Mouse (Mus musculus): Measurements from ENCODE around the gene Tex46. TPM values are rescaled to one million over a fixed set of nuclear protein-coding genes. Genes with fewer than 3 reads are reported as not detected.
A peak's percentile ranks its signal among the peaks of the same experiment; 100 is the strongest.

The Tex46 gene
- polyA plus RNA-seq, 1 experiment from 2014 or later: not detected

DNA sequence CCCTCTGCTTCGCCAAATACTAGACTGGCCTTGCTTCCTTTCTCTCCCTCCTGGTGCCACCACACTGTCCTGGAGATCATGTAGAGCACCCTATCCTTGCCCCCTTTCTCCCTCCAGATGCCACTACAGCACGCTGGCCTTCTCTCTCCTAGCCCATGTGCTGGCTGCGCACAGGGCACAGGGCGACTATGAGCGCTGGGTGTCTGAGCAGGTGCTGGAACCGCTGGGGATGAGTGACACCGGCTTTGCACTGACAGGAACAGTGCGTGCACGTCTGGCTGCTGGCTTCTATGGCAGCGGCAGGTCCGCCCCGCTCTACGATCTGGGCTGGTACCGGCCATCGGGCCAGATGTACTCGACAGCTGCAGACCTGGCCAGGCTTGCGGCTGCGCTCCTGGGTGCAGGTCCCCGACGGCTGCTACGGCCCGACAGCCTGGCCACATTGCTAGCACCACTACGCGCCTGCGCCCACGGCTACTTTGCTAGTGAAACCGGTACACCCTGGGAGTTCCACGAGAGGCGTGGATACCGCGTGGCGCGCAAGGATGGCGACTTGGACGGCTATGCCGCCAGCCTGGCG lies 26.8 kb downstream of the Tex46 start:
- no peaks in the 10 kb centered on the region for H3K9me3 ChIP-seq
- H3K4me3 ChIP-seq: peak overlapping the region; percentile 58
- no peak for DNase-seq (ENCODE audit: extremely low spot score, low spot score)
- H3K4me1 ChIP-seq: peaks cover 27% of the 10 kb centered on the region
- peaks cover 57% of the 10 kb centered on the region for H3K27me3 ChIP-seq (ENCODE audit: poor library complexity, severe bottlenecking)
- H3K36me3 ChIP-seq (replicated peaks): no peaks in the 10 kb centered on the region
- WGBS: 18% methylated on average over 37 of the region's 37 CpGs
- peak overlapping the region; percentile 82 for H3K27ac ChIP-seq

DNA sequence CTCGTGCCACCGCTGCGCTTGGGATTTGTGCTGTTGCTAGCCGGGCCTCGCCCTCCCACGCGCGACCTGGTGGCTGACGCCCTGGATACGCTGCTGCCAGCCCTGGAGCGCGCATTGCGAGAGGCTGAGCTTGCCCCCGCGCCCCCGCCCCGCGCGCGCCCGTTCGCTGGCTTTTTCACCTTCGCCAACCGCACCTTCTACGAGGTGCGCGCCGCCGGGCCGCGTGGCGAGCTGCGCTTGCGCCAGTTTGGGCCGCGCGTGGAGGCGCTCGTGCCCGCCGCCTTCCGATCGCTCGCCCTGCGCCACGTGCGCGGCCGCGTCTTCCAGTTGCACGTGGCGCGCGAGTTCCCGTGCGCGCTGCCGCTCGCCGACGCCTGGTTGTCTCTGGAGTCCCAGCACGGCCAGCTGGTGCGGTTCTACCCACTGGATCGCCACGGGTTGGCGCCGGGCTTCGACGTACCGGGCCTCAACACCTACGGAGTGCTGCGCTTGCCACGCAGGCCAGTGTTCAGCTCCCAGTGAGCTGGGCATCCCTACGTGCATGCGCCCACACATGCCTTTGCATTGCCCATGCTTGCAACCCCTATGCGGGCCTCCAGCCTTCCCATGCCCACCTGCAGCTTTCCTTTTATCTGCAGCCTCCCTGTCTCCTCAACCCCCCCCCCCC lies 27.5 kb downstream of the Tex46 start:
- 4% methylated on average over 76 of the region's 76 CpGs for WGBS

DNA sequence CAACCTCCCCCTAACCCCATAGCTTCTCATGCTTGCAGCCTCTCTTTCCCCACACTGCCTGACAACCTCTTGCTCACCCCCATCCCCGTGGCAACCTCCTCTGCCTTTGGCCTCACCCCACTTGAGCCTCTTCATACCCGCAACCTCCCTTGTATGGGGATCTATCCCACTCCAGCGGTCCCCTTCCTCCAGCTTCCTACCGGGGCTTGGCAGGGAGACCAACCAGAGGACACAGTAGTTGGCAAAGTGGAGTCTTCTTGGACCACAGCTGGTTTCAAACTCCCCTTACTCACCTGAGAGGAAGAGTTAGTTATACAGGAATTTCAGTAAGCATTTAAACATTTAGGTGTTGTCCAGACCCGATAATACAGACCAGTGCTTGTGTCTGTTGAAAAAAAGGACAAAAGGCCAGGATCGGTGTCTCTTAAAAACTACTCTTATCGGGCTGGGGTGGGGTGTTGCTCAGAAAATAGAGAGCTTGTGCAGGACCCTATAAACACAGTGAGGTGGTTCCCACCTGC lies 28.1 kb downstream of the Tex46 start:
- peaks cover 27% of the 10 kb centered on the region for H3K4me1 ChIP-seq
- H3K9me3 ChIP-seq: no peaks in the 10 kb centered on the region
- DNase-seq (ENCODE audit: extremely low spot score, low spot score): peak; percentile 26
- H3K36me3 ChIP-seq (replicated peaks): no peaks in the 10 kb centered on the region
- peak overlapping the region; percentile 58 for H3K4me3 ChIP-seq
- H3K27me3 ChIP-seq (ENCODE audit: poor library complexity, severe bottlenecking): peaks cover 57% of the 10 kb centered on the region
- 30% methylated on average over 7 of the region's 7 CpGs for WGBS
- H3K27ac ChIP-seq: peak overlapping the region; percentile 82

More for the DNA sequence above, 27.5 kb downstream of the Tex46 start:
- peak; percentile 45 for DNase-seq (ENCODE audit: extremely low spot score, low spot score)
- Histone ChIP-seq H3K27me3 (ENCODE audit: poor library complexity, severe bottlenecking) (peaks cover 57% of the 10 kb centered on the region), H3K4me3 (peak overlapping the region; percentile 58), H3K27ac (peak overlapping the region; percentile 82), H3K9me3 (no peaks in the 10 kb centered on the region), H3K36me3 (replicated peaks) (no peaks in the 10 kb centered on the region), H3K4me1 (peaks cover 27% of the 10 kb centered on the region)

DNA sequence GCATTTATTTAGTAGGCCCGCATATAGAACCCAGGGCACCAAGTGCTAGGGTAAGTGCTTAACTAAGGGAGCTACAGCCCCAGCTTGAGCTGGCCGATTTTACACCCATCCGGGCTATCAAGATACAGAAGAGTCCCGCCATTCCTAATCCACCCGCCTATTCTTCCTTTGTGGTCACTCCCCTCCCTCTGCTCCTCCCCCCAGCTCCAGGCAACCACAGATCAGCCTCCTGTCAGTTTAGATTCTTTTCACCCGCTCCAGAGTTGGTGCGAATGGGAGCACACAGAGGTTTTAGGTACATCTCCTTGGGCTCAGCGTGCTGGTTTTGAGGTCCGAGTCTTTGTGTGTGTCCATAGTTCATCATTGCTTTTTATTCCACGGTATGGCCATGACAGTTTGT lies 28.7 kb downstream of the Tex46 start:
- peak overlapping the region; percentile 82 for H3K27ac ChIP-seq
- peak; percentile 66 for DNase-seq (ENCODE audit: extremely low spot score, low spot score)
- peak overlapping the region; percentile 36 for H3K4me3 ChIP-seq
- peaks cover 57% of the 10 kb centered on the region for H3K27me3 ChIP-seq (ENCODE audit: poor library complexity, severe bottlenecking)
- H3K9me3 ChIP-seq: no peaks in the 10 kb centered on the region
- peaks cover 27% of the 10 kb centered on the region for H3K4me1 ChIP-seq
- H3K36me3 ChIP-seq (replicated peaks): no peaks in the 10 kb centered on the region
- 4% methylated on average over 10 of the region's 10 CpGs for WGBS

- DNase-seq (ENCODE audit: extremely low spot score, low spot score): peak; percentile 85
- 12% methylated on average over 11 of the region's 11 CpGs for WGBS
- no peaks in the 10 kb centered on the region for H3K27me3 ChIP-seq (ENCODE audit: poor library complexity, severe bottlenecking)
- peaks cover 3% of the 10 kb centered on the region; the same call in 1 of the 2 replicates for H3K9me3 ChIP-seq
- peaks cover 18% of the 10 kb centered on the region for H3K36me3 ChIP-seq (replicated peaks)
- peaks cover 40% of the 10 kb centered on the region for H3K4me1 ChIP-seq
- H3K27ac ChIP-seq: 0 out of 2 replicates have a peak overlapping the region, but pooled peaks have one; percentile 27
- peak overlapping the region; percentile 5; the same call in 1 of the 2 replicates for H3K4me3 ChIP-seq
Observed at GRCm38 (mm10) chr4:136648922-136649479, 38.8 kb downstream of the Tex46 start.

- 40% methylated on average over 13 of the region's 13 CpGs for WGBS
- peaks cover 40% of the 10 kb centered on the region for H3K4me1 ChIP-seq
- peak; percentile 25 for DNase-seq (ENCODE audit: extremely low spot score, low spot score)
- H3K4me3 ChIP-seq: no peak overlapping the region
- no peaks in the 10 kb centered on the region for H3K27me3 ChIP-seq (ENCODE audit: poor library complexity, severe bottlenecking)
- H3K9me3 ChIP-seq: peaks cover 3% of the 10 kb centered on the region; the same call in 1 of the 2 replicates
- H3K27ac ChIP-seq: peak overlapping the region; percentile 27; the same call in 1 of the 2 replicates
- H3K36me3 ChIP-seq (replicated peaks): peaks cover 25% of the 10 kb centered on the region
Observed at GRCm38 (mm10) chr4:136649480-136650196, 39.4 kb downstream of the Tex46 start.

- Histone ChIP-seq H3K27me3 (ENCODE audit: poor library complexity, severe bottlenecking) (no peaks in the 10 kb centered on the region), H3K36me3 (replicated peaks) (peaks cover 31% of the 10 kb centered on the region), H3K9me3 (peaks cover 3% of the 10 kb centered on the region; the same call in 1 of the 2 replicates), H3K4me1 (peaks cover 40% of the 10 kb centered on the region), H3K4me3 (no peak overlapping the region), H3K27ac (no peak overlapping the region)
- WGBS: 85% methylated on average over 8 of the region's 8 CpGs
- DNase-seq (ENCODE audit: extremely low spot score, low spot score): no peak
Observed at GRCm38 (mm10) chr4:136650261-136650660, 40.0 kb downstream of the Tex46 start.

DNA sequence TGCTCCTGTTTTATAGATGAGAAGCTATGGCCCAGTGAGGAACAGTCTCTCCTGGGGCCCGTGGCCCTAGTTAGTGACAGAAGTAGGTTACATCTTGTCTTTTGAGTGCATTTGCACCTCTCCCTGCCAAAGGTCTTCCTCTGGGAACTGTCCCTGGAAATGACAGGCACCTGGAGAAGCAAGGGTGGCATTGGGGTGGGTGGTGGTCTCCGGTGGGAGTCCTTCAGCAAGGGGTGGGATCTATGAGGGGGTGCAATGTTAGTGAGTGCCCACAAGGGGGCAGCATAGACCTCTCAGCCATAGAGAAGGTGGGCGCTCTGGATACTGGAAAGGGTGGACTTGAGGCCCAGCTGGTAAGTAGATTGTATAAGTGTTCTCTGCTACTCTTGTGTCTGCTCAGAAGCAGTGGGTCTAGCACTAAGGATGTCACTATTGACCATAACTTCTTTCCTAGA lies 41.1 kb downstream of the Tex46 start:
- Histone ChIP-seq H3K9me3 (peaks cover 3% of the 10 kb centered on the region; the same call in 1 of the 2 replicates), H3K27me3 (ENCODE audit: poor library complexity, severe bottlenecking) (no peaks in the 10 kb centered on the region), H3K27ac (no peak overlapping the region), H3K36me3 (replicated peaks) (peaks cover 42% of the 10 kb centered on the region), H3K4me3 (no peak overlapping the region), H3K4me1 (peaks cover 40% of the 10 kb centered on the region)
- 62% methylated on average over 3 of the region's 3 CpGs for WGBS
- DNase-seq (ENCODE audit: extremely low spot score, low spot score): peak; percentile 59

GRCm38 (mm10) chr4:136651882-136652527 lies 41.8 kb downstream of the Tex46 start:
- H3K4me1 ChIP-seq: peaks cover 40% of the 10 kb centered on the region
- peaks cover under 1% of the 10 kb centered on the region; the same call in 1 of the 2 replicates for H3K9me3 ChIP-seq
- no peaks in the 10 kb centered on the region for H3K27me3 ChIP-seq (ENCODE audit: poor library complexity, severe bottlenecking)
- DNase-seq (ENCODE audit: extremely low spot score, low spot score): no peak
- H3K27ac ChIP-seq: peak overlapping the region; percentile 60
- H3K4me3 ChIP-seq: no peak overlapping the region
- peaks cover 49% of the 10 kb centered on the region for H3K36me3 ChIP-seq (replicated peaks)
- WGBS: 73% methylated on average over 13 of the region's 13 CpGs

GRCm38 (mm10) chr4:136652528-136652910 lies 42.3 kb downstream of the Tex46 start:
- Histone ChIP-seq H3K27ac (peak overlapping the region; percentile 60; the same call in 1 of the 2 replicates), H3K4me1 (peaks cover 40% of the 10 kb centered on the region), H3K4me3 (no peak overlapping the region), H3K36me3 (replicated peaks) (peaks cover 54% of the 10 kb centered on the region), H3K9me3 (no peaks in the 10 kb centered on the region), H3K27me3 (ENCODE audit: poor library complexity, severe bottlenecking) (no peaks in the 10 kb centered on the region)
- no peak for DNase-seq (ENCODE audit: extremely low spot score, low spot score)
- 87% methylated on average over 11 of the region's 11 CpGs for WGBS

DNA sequence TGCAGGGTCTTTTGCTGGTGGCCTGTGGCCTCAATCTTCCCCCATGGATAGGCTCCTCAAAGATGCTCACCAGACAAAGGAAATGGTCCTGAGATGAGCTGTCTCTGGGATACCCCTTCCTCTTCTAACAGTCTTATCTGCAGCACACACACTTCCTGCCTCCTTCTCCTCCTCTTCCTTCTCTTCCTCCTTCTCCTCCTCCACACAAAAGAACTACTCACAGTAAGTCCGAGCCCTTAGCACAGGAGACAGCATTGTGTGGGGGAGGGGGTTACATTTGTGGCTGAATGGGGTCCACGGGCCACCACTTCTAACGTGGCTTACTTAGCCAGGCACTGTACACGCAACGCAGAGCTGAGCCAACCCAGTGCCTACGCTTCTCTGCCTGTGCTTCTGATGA lies 42.8 kb downstream of the Tex46 start:
- no peak for DNase-seq (ENCODE audit: extremely low spot score, low spot score)
- WGBS: 72% methylated on average over 6 of the region's 6 CpGs
- H3K27me3 ChIP-seq (ENCODE audit: poor library complexity, severe bottlenecking): no peaks in the 10 kb centered on the region
- H3K4me1 ChIP-seq: peaks cover 40% of the 10 kb centered on the region
- peak overlapping the region; percentile 60; the same call in 1 of the 2 replicates for H3K27ac ChIP-seq
- H3K9me3 ChIP-seq: no peaks in the 10 kb centered on the region
- H3K36me3 ChIP-seq (replicated peaks): peaks cover 59% of the 10 kb centered on the region
- H3K4me3 ChIP-seq: no peak overlapping the region
